In the genomic region with DNA sequence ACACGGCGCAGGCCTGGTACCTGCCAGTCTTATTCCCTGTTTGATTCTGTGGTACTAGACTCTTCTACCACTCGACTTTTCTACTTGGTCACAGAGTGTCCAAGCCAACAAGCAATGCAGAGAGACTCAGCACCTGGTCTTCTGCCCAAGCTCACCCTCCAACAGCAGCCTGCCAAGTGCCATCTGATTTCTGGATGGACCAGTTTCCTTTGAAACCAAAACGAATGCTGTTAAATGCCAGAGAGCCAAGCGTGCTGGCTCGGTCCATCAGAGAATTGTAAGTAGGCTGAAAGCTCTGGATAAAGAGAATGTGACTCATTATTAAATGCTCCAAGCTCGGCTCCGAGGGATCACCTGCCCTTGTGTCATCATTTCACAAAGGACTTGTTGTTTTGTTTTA, we compare ENCODE assay signal across 14 mouse cellular contexts. TPM values are rescaled to one million over a fixed set of nuclear protein-coding genes. Genes with fewer than 3 reads are reported as not detected.
A peak's percentile ranks its signal among the peaks of the same experiment; 100 is the strongest.
DNase-seq lines count a peak whose midpoint lies in the region; ATAC-seq and TF ChIP-seq lines count a peak whose summit lies in the region.
"Had no signal": no experiment of that assay in that cellular context is flagged by ENCODE, and none has a peak within 500 bp of the region (broad histone marks: within the 10 kb centered on the region; RNA-seq: fewer than 3 reads in every experiment).

No protein-coding gene starts in this region.

- no peaks in the 10 kb centered on the region for H3K27me3 ChIP-seq in heart, adult 2 months (ENCODE audit: control insufficient read depth, insufficient read depth, low read length)
- H3K27me3 ChIP-seq in heart, embryonic 12.5 days (replicated peaks) = no peaks in the 10 kb centered on the region
- no peaks in the 10 kb centered on the region for H3K27me3 ChIP-seq in stomach, postnatal 0 days (ENCODE audit: control insufficient read depth, insufficient read depth, low read length)
- H3K27me3 ChIP-seq: embryonic facial prominence, embryonic 15.5 days had no signal

- peak in 1 of 2 experiments; percentile 46 for DNase-seq in heart, adult 2 months
- DNase-seq in left cerebral cortex, postnatal 4 days = peak; percentile 29
- DNase-seq in left cerebral cortex, adult 9 months (ENCODE audit: low spot score in 2 of 2) = no peak
- peak; percentile 50 for DNase-seq in adrenal gland, postnatal 14 days
- DNase-seq in cerebellum, postnatal 10 days = peak; percentile 61 to 73
- DNase-seq in right cerebral cortex, postnatal 4 days = no peak
- no peak for DNase-seq in stomach, postnatal 0 days (ENCODE audit: low spot score)
- DNase-seq: kidney, postnatal 14 days had no signal

- intact Hi-C loops in heart, adult 2 months (cut with DNase I) = no loop called here
- intact Hi-C loops in left cerebral cortex, postnatal 4 days (cut with DNase I) = no loop called here

- TF ChIP-seq EP300 in heart, adult 2 months (IDR thresholded peaks at IDR 0.05; ENCODE audit: insufficient read depth, low read depth, low read length) = no peak
- no peak for TF ChIP-seq EP300 in stomach, postnatal 0 days (optimal IDR thresholded peaks at IDR 0.05)

- peaks cover 4% of the 10 kb centered on the region; the same call in 1 of the 2 replicates for H3K79me2 ChIP-seq in heart, adult 2 months (replicated peaks; ENCODE audit: control insufficient read depth, insufficient read depth, low read length)

- TF ChIP-seq POLR2A in heart, adult 2 months (IDR thresholded peaks at IDR 0.05; ENCODE audit: insufficient read depth, low read depth, low read length) = no peak

- H3K4me1 ChIP-seq in heart, adult 2 months (ENCODE audit: control insufficient read depth, insufficient read depth, low read length) = peaks cover 22% of the 10 kb centered on the region
- H3K4me1 ChIP-seq in heart, embryonic 12.5 days (replicated peaks) = peaks cover 12% of the 10 kb centered on the region; the same call in 1 of the 2 replicates
- H3K4me1 ChIP-seq in stomach, postnatal 0 days (replicated peaks; ENCODE audit: control insufficient read depth, insufficient read depth) = no peaks in the 10 kb centered on the region; the same call in 1 of the 2 replicates
- H3K4me1 ChIP-seq: embryonic facial prominence, embryonic 15.5 days had no signal

- ATAC-seq in heart, embryonic 12.5 days (ENCODE audit: insufficient number of reproducible peaks, low FRiP score) = no peak
- ATAC-seq in stomach, postnatal 0 days (ENCODE audit: low FRiP score, low TSS enrichment) = no peak
- ATAC-seq: forebrain, embryonic 16.5 days had no signal

- no peak overlapping the region for H3K4me2 ChIP-seq in heart, embryonic 12.5 days
- H3K4me2 ChIP-seq in stomach, postnatal 0 days (replicated peaks; ENCODE audit: low read depth) = no peak overlapping the region
- H3K4me2 ChIP-seq: embryonic facial prominence, embryonic 15.5 days; hindbrain, embryonic 14.5 days had no signal

- WGBS in heart, adult 2 months = 55% methylated on average over 8 of the region's 8 CpGs
- WGBS in heart, embryonic 12.5 days = 82% methylated on average over 8 of the region's 8 CpGs
- 72% methylated on average over 8 of the region's 8 CpGs for WGBS in stomach, postnatal 0 days

- no peaks in the 10 kb centered on the region for H3K9me3 ChIP-seq in heart, embryonic 12.5 days (replicated peaks)
- H3K9me3 ChIP-seq in stomach, postnatal 0 days (ENCODE audit: control insufficient read depth, low read length) = no peaks in the 10 kb centered on the region
- H3K9me3 ChIP-seq: embryonic facial prominence, embryonic 15.5 days had no signal

- H3K9ac ChIP-seq in heart, adult 2 months (ENCODE audit: low read depth, low read length) = no peak overlapping the region
- no peak overlapping the region for H3K9ac ChIP-seq in heart, embryonic 12.5 days
- no peak overlapping the region for H3K9ac ChIP-seq in stomach, postnatal 0 days (ENCODE audit: low read length)
- H3K9ac ChIP-seq: embryonic facial prominence, embryonic 15.5 days; hindbrain, embryonic 14.5 days; liver, embryonic 14.5 days had no signal

- no peak overlapping the region for H3K4me3 ChIP-seq in heart, adult 2 months
- no peak overlapping the region for H3K4me3 ChIP-seq in heart, embryonic 12.5 days
- no peak overlapping the region for H3K4me3 ChIP-seq in stomach, postnatal 0 days (ENCODE audit: low read depth, low read length)
- H3K4me3 ChIP-seq: embryonic facial prominence, embryonic 15.5 days had no signal

- peak overlapping the region; percentile 34 for H3K27ac ChIP-seq in heart, adult 2 months
- H3K27ac ChIP-seq in heart, embryonic 12.5 days (ENCODE audit: poor library complexity, severe bottlenecking) = no peak overlapping the region
- H3K27ac ChIP-seq in stomach, postnatal 0 days (replicated peaks) = no peak overlapping the region
- H3K27ac ChIP-seq: embryonic facial prominence, embryonic 15.5 days; hindbrain, embryonic 14.5 days; liver, embryonic 14.5 days; macrophage had no signal

- no peak for TF ChIP-seq CTCF in heart, adult 2 months (IDR thresholded peaks at IDR 0.05)
- no peak for TF ChIP-seq CTCF in stomach, postnatal 0 days (IDR thresholded peaks at IDR 0.05; ENCODE audit: low read depth)

- peaks cover 30% of the 10 kb centered on the region for H3K36me3 ChIP-seq in heart, adult 2 months (ENCODE audit: control insufficient read depth, insufficient read depth, low read length)
- H3K36me3 ChIP-seq in heart, embryonic 12.5 days = no peaks in the 10 kb centered on the region
- no peaks in the 10 kb centered on the region for H3K36me3 ChIP-seq in stomach, postnatal 0 days (ENCODE audit: control insufficient read depth, insufficient read depth, low read length)
- H3K36me3 ChIP-seq: embryonic facial prominence, embryonic 15.5 days had no signal

RNA-seq across cellular contexts. Expression of a gene that starts 16.2 kb away (rescaled TPM):
- 10 to 100 TPM; 53.3 to 76.8 TPM for total RNA-seq in heart, adult 2 months (2021)
- polyA plus RNA-seq in heart, adult 2 months (2012; rRNA removed) = 19.3 and 35.1 TPM in 2 replicates
- 12.8 and 14.5 TPM in 2 replicates for polyA plus RNA-seq in heart, embryonic 12.5 days (2016; fragmentation: Nextera tagmentation; extraction: Ambion mirVana)
- 1 to 10 TPM; 7.2 to 9.3 TPM for total RNA-seq in left cerebral cortex, postnatal 4 days (2021)
- 189 and 216 TPM in 2 replicates for total RNA-seq in adrenal gland, postnatal 14 days (2021)
- polyA plus RNA-seq in stomach, postnatal 0 days (2015; fragmentation: Nextera tagmentation; extraction: Ambion mirVana) = 9.3 and 10.3 TPM in 2 replicates

Comparison
In these comparisons a context has a peak if more than half of its experiments do, and no peak if none do; other contexts are left out.
1. DNase-seq: peak in left cerebral cortex, postnatal 4 days (single experiment), adrenal gland, postnatal 14 days (single experiment) and cerebellum, postnatal 10 days (2 of 2); none in left cerebral cortex, adult 9 months (0 of 2), right cerebral cortex, postnatal 4 days (single experiment) and stomach, postnatal 0 days (single experiment).
2. RNA of a gene that starts 16.2 kb away (total RNA-seq): 189 to 216 TPM in adrenal gland, postnatal 14 days and 53.3 to 76.8 TPM in heart, adult 2 months; 7.2 to 9.3 TPM in left cerebral cortex, postnatal 4 days; every median in the first group is over 4 times any median in the second.